Mouse (Mus musculus) adrenal gland, postnatal 25 days (tissue): ENCODE data around the gene Zbtb38. TPM values are rescaled to one million over a fixed set of nuclear protein-coding genes. Genes with fewer than 3 reads are reported as not detected.

Experiments
- DNase-seq: peaks from one replicate; pipeline ENCODE4 v3.0.0; 2021; ENCODE audit warnings: mixed read lengths
- total RNA-seq: library from RNA; stranded (reverse); gene quantifications from 2 replicates; pipeline ENCODE4 v1.2.3, GENCODE M21; 2021

The Zbtb38 gene
- total RNA-seq, 1 experiment from 2014 or later = 65.6 TPM

DNA sequence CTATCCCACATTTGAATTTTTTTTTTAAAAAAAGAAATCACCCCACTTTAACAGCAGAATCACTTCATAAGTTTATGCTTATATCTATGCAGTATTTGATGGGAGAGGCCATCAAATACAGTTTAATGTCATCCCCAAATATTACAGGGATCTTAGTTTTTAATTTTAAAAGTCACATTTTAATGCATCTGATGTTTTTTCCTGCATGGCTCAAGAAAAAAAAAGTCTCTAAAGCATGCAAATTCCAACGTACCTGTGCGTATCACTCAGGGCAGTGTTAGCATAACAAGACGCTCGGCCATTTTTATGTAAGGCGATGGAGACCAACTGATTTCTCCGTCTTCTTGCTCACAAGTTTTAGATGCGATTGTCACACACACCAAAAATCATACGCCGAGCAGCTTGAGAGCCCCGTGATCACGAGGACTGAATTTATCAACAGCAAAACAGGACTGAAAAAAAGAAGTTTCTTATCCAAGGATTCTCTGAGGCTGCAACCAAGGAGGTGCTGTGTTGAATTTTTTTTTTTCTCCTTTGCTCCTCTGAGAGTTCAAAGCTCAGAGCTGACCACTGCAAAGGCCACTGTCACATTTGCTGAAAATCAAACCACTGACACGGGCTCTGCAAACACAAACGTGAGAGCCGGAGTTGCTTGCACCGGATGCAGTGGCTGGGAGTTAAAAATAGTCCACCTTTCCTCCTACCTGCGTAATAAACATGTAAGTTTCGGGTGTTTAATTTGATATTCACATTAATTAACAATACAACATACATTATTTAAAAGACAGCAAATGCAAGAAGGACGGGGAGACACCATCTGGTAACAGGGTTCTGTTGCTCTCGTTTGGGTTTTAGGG, 21.4 kb downstream of the Zbtb38 start:
- DNase-seq = no peak

GRCm38 (mm10) chr9:96730311-96730625, 22.4 kb downstream of the Zbtb38 start:
- no peak for DNase-seq

DNA sequence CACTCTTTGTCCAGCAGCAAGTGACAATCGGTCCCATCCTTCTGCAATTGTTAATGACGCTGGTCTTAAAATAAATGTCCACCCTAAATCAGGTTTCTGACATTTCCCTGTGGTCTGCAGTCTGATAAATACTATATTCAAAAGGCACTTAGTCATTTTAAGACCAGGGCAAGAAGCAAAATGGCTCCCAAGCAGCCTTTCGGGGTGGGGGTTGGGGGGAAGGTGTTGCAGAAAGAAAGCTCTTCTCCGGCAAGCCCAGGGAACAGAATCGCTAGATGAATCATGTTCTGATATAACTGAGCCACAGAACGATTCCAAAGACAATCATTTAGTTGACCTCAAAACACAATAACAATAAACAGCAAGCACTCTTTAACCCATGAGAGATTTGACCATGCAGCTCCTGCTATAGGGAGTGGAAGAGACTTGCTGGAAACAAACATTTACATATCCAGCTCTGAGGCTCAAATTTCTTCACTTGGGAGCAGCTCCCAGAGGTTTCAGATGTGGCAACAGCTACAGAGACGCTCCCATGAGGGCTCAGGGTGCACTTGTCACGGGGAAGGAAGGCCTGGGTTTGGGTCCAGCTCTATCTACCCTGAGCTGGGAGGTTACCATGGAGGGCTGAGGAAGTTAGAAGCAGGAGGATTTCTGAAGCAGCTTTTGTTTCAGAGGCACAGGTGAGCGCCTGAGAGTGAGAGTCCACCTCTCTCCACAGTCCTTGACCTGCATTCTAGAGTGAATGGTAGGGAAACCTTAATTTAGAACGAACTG, 22.9 kb downstream of the Zbtb38 start:
- DNase-seq = no peak

- no peak for DNase-seq
Measured at GRCm38 (mm10) chr9:96728338-96729162, 24.1 kb downstream of the Zbtb38 start.

DNA sequence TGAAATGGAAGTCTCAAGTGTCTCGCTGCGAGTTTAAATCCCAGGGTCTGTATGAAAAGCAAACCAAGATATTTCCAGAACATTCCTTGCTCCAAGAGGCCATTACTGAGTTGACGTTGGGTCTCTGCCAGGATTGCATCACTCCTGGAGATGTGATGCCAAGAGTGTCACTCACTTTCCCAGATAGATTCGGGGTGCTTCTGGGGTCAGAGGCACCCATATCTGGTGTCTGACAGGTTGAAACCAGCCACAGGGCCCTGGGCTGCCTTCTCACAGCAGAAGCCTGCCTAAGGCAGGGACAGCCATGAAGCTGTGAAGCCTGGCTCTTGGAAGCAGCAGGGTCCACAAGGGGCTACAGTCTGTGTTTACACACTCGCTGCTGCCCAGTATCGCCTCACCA, 24.9 kb downstream of the Zbtb38 start:
- DNase-seq = peak; percentile 56

DNA sequence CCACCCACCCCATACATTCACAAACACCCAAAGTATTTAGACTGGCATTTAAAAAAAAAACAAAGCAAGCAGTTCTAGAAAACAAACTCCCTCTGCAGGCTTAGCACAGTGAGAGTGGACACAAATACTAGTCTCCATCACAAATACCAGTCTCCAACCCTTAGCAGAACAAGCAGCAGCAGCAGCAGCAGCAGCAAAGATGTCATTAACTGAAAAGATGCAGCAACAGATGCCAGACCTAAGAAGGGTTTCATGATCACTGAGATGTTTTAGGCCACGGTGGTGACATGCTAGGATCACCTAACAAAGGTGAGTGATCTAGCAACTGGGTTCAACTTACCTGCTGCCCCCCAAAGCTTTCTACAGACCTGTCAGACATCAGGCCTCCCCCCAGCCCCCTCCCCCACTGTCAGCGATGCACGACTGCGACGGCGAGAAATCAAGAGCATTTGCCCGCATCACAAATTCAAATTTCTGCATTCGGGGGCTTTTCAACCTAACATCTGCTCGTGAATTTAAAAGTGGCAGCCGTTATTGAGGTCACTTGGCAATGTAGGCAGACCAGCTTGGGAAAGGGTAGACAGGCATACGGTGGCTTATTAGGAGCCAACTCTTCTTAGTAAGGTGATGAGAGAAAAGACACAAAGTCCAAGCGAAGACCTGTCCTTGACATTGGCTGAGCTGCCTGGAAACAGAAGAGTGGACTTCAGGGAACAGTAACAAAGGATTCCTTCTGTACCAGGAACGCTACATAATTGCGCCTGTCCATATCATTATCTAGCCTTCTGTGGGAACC, 26.1 kb downstream of the Zbtb38 start:
- no peak for DNase-seq

DNA sequence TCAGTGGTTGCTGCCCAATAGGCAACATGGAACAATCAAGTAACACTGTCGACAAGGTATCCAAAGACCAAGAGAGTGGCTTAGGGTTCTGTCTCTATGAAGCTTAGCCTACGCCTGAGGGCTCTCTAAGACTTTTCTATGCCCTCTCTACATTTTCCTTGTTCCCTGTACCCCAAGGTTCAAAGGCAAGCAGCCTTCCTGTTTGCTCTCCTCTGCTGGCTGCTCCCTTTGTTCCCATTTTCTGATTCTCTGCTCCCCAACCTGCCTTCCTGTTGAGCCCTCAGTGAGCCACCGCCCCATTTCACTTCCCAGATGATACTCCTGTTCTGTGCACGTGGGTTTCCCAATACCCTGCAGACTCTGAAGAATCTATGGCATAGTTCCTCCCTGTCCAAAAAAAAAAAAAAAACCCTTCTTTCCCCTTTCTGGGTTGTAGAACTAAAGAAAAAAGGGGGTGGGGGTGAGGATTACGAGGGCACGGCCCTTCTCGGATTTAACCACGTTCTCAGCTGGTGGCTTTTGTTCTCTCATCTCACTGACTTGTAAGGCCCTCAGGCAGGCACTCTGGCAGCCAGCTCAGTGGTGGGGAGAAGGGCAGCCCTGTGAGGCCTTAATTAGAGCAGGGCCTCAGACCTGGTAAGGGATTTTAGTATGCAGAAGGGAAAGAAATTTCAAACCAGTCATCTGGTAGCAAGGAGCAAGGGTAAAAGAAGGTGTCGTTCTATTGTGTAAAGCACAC, 26.9 kb downstream of the Zbtb38 start:
- DNase-seq = no peak

- DNase-seq = no peak
Measured at GRCm38 (mm10) chr9:96723650-96724049, 29.0 kb downstream of the Zbtb38 start.

GRCm38 (mm10) chr9:96721163-96721799, 31.4 kb downstream of the Zbtb38 start:
- DNase-seq = no peak

- no peak for DNase-seq
Measured at GRCm38 (mm10) chr9:96720510-96721162, 32.0 kb downstream of the Zbtb38 start.

DNA sequence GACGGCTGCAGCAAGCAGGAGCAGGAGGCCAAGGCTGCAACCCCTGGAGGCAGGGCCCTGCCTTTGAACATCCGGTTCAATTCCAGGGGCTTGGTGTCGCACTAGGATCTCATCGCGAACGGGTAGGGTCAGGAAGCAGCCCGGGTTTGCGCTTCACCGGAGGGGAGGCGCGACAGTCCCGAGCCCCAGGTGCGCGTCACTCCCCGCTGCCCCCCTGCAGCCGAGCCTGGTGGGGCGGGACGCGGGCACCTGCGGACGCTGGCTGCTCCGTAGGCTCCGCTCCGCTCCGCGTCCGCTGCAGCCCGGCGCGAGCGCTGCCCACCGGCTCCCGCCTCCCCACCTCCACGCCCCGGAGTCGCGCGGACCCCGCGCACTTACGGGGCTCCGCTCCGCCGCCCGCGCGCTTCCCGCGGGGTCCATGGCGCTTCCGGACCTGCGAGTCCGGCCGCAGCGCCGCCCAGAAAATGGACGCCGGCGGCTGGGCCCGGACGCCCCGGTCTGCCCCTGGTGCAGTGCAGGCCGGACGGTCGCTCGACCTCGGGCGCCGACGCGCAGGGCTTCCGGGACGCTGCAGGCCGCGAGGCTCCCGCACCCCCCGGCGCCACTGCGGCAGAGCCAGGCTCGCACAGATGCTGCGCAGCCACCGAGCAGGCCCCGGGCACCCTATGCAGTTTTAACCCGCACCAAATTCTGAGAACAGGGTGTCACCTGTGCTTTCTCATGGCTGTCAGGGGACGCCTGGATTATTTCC, 33.0 kb downstream of the Zbtb38 start:
- peak; percentile 78 for DNase-seq

- DNase-seq = no peak
Measured at GRCm38 (mm10) chr9:96718888-96719287, 33.7 kb downstream of the Zbtb38 start.

DNA sequence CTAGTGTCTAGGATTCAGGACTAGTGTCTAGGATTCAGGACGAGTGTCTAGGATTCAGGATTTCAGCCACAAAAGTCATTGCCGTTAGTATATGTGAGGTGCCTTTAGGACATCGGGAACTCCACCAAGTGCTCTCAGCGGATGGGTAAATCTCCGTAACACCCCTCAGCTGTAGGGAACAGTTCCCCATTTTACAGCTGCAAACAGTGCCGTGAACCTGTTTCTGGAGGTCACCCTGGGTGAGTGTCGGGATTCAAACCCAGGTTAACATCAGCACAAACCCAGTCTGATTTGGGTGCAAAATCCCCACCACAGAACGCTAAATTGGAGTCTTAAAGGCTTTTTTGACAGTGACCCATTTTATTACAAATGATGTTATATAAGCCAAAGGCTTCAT, 34.2 kb downstream of the Zbtb38 start:
- DNase-seq = no peak

- no peak for DNase-seq
Measured at GRCm38 (mm10) chr9:96717698-96718401, 34.8 kb downstream of the Zbtb38 start.

- no peak for DNase-seq
Measured at GRCm38 (mm10) chr9:96716735-96717444, 35.7 kb downstream of the Zbtb38 start.

DNA sequence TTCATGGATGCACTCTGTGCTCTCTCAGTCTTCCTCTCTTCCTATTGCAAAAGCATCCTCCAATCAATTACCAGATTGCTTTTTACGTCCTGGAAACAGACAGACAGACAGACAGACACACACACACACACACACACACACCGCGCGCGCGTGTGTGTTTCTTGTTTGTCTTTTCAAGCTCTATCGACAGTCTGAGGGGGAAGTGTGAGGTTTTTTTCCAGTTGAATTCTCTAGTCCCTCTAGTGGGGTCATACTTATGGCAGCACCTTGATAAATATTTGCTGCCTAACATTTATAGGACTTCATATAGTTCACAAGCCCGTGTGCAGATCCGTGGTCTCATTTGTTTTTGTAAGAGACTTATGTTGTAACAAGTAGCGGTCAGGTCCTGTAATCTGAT, 36.5 kb downstream of the Zbtb38 start:
- no peak for DNase-seq

DNA sequence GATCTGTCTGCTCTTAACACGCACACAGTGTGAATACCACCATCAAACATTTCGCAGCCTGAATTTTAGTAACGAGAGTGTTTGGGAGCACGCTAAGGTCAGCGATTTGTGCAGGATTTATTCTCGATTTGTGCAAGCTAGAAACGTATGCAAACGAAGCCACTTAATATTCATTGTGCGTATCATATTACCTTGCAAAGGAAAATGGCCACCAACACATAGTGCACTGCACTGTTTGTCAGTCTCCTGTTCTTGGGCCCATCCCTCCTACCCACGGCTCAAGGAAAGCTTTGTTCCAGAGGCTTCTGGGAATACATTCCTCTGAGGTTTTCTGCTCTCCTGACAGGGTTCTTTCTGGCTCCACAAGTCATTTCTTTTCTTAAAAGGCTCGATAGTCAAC, 37.5 kb downstream of the Zbtb38 start:
- DNase-seq = no peak
